Mouse (Mus musculus) stomach, postnatal 0 days (tissue): ENCODE measurements at regions not wholly inside any gene's neighbourhood (a gene's known extent, or its start where the extent isn't known, plus 50 kb on each side); places are given as distances from the start of the nearest gene placed in this dataset.

ENCODE experiments used
- ATAC-seq: fragments of 200-750 bp; cut with Nextera tagmentation; 2 replicates; pipeline ENCODE4 v1.8.0; 2017; ENCODE audit not compliant: low FRiP score, low TSS enrichment
- DNase-seq: peaks from one replicate; pipeline ENCODE4 v3.0.0-alpha.2; 2016; ENCODE audit warnings: low spot score
- H3K27ac ChIP-seq: fragments of 300-500 bp; sonication (generic); replicated peaks from 2 replicates; pipeline ENCODE4 v1.5.1; 2014; ENCODE audit warnings: mild to moderate bottlenecking, control low read depth
- H3K27me3 ChIP-seq: fragments of 300-500 bp; sonication (generic); 2 replicates; pipeline ENCODE4 v1.6.1; 2014; ENCODE audit warnings: low read length; ENCODE audit not compliant: control insufficient read depth, insufficient read depth
- H3K36me3 ChIP-seq: fragments of 300-500 bp; sonication (generic); 2 replicates; pipeline ENCODE4 v1.6.1; 2014; ENCODE audit warnings: low read length, mixed read lengths; ENCODE audit not compliant: control insufficient read depth, insufficient read depth
- H3K4me1 ChIP-seq: fragments of 300-500 bp; sonication (generic); replicated peaks from 2 replicates; pipeline ENCODE4 v1.6.1; 2014; ENCODE audit warnings: antibody characterized with exemption; ENCODE audit not compliant: control insufficient read depth, insufficient read depth
- H3K4me2 ChIP-seq: fragments of 300-500 bp; sonication (generic); replicated peaks from 2 replicates; pipeline ENCODE4 v1.6.1; 2014; ENCODE audit warnings: low read depth, mild to moderate bottlenecking, control low read depth, moderate library complexity
- H3K4me3 ChIP-seq: fragments of 300-500 bp; sonication (generic); 2 replicates; pipeline ENCODE4 v1.5.1; 2014; ENCODE audit warnings: low read depth, low read length, control low read depth
- H3K9ac ChIP-seq: fragments of 300-500 bp; sonication (generic); 2 replicates; pipeline ENCODE4 v1.6.1; 2014; ENCODE audit warnings: mild to moderate bottlenecking, low read length, control low read depth, mixed read lengths
- H3K9me3 ChIP-seq: fragments of 300-500 bp; sonication (generic); 2 replicates; pipeline ENCODE4 v1.6.1; 2016; ENCODE audit warnings: low read length; ENCODE audit not compliant: control insufficient read depth
- CTCF ChIP-seq: IDR thresholded peaks from 2 replicates; pipeline ENCODE4 v1.5.1; 2016; ENCODE audit warnings: antibody characterized with exemption, low read depth, mild to moderate bottlenecking, moderate library complexity
- EP300 ChIP-seq: optimal IDR thresholded peaks from 2 replicates; pipeline ENCODE3; 2016; ENCODE audit warnings: antibody characterized with exemption
- WGBS: fragments of 180-500 bp; shearing (Covaris S2); extraction: QIAGEN DNeasy Blood & Tissue Kit; methylation state at CpG from one replicate; pipeline ENCODE4 v1.1.7; 2014; 5-methylcytosine and 5-hydroxymethylcytosine counted together

DNA sequence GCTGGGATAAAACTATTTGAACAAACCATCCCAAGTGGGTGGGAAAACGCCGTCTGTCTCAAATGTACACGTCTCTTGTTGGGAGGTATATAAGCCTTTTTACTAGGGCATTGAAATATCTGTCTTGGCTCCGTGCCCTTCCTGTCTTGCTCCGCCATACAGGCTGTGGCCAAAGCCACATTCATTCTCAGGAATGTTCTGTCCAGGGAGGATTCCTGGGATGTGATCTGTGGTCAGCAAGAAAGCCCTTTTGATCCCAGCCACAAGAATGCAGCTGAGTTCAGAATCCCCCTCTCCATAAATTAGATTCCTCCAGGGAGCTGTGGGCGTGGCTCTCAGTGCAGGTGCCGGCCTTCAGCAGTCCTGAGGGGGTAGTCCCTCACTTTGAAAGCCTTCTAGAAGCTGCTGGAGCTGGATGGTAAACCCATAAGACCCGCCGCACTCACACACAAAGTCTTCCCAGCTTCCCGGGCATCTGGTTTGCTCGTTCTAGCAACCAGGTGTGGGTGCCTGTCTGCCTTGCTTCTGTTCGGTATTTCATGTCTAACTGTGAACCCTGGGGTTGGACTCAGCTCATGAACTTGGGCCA lies 125.6 kb upstream of the Cdkn3 start:
- WGBS, result 52% methylated on average over 12 of the region's 12 CpGs
- no peak for TF ChIP-seq EP300
- TF ChIP-seq CTCF, result no peak
- no peak for ATAC-seq
- no peak overlapping the region for H3K27ac ChIP-seq
- H3K27me3 ChIP-seq, result no peaks in the 10 kb centered on the region
- H3K4me3 ChIP-seq, result no peak overlapping the region
- H3K9me3 ChIP-seq, result no peaks in the 10 kb centered on the region
- H3K4me1 ChIP-seq, result no peaks in the 10 kb centered on the region
- no peak overlapping the region for H3K9ac ChIP-seq
- no peak overlapping the region for H3K4me2 ChIP-seq
- H3K36me3 ChIP-seq, result no peaks in the 10 kb centered on the region
- no peak for DNase-seq

DNA sequence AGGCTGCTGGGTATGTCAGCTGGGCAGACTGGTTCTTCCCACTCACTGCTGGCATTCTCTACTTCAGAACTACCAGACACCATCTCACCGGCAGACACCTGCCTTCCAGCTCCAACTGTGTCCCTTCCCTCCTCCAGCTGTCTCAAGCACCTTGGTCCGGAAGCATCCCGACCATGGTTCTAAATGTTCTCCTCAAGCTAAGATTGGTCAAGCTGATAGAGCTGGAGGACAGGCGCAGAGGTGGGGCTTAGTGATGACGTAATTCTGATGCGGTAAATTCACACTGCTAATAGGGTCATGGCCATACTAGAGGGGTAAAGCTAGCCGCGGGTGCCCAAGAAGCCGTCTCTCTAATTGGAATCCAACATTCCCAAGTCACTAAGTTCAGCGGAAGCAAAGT lies 126.1 kb upstream of the Cdkn3 start:
- H3K27me3 ChIP-seq, result no peaks in the 10 kb centered on the region
- DNase-seq (no peak), ATAC-seq (no peak)
- no peaks in the 10 kb centered on the region for H3K9me3 ChIP-seq
- no peaks in the 10 kb centered on the region for H3K36me3 ChIP-seq
- WGBS, result 77% methylated on average over 10 of the region's 10 CpGs
- no peak overlapping the region for H3K4me3 ChIP-seq
- no peaks in the 10 kb centered on the region for H3K4me1 ChIP-seq
- H3K27ac ChIP-seq, result no peak overlapping the region
- no peak overlapping the region for H3K9ac ChIP-seq
- H3K4me2 ChIP-seq, result no peak overlapping the region
- TF ChIP-seq EP300 (no peak), CTCF (no peak)

GRCm38 (mm10) chr14:46627690-46628089 lies 132.7 kb upstream of the Cdkn3 start:
- H3K4me2 ChIP-seq, result no peak overlapping the region
- H3K9ac ChIP-seq, result no peak overlapping the region
- no peaks in the 10 kb centered on the region for H3K9me3 ChIP-seq
- no peak overlapping the region for H3K4me3 ChIP-seq
- no peaks in the 10 kb centered on the region for H3K27me3 ChIP-seq
- ATAC-seq, result no peak
- no peaks in the 10 kb centered on the region for H3K36me3 ChIP-seq
- H3K4me1 ChIP-seq, result no peaks in the 10 kb centered on the region
- 94% methylated on average over 5 of the region's 5 CpGs for WGBS
- TF ChIP-seq EP300, result no peak
- no peak for TF ChIP-seq CTCF
- H3K27ac ChIP-seq, result no peak overlapping the region
- no peak for DNase-seq

DNA sequence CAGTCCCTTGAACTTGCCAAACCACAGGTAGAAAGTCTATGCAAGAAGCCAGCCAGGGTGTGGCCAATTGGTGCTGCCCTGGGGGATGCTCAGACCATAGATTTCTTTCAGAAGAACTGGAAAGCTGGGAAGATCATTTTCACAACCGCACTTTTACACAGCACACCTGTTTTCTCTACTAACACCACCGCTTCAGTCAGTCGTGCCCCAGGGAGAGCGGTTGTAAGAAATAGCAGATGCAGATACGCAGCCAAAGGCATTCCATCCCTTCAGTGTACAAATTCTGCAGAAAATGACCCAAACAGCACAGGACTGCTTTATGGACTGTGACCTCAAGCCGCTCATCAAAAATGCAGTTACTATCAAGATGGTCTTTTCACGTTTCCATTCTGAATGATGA lies 134.6 kb upstream of the Cdkn3 start:
- H3K4me3 ChIP-seq, result no peak overlapping the region
- H3K9me3 ChIP-seq, result no peaks in the 10 kb centered on the region
- WGBS, result 77% methylated on average over 7 of the region's 7 CpGs
- no peaks in the 10 kb centered on the region for H3K36me3 ChIP-seq
- H3K9ac ChIP-seq, result no peak overlapping the region
- ATAC-seq (no peak), DNase-seq (no peak)
- H3K27me3 ChIP-seq, result no peaks in the 10 kb centered on the region
- no peaks in the 10 kb centered on the region for H3K4me1 ChIP-seq
- H3K4me2 ChIP-seq, result no peak overlapping the region
- no peak for TF ChIP-seq EP300
- TF ChIP-seq CTCF, result no peak
- H3K27ac ChIP-seq, result no peak overlapping the region

DNA sequence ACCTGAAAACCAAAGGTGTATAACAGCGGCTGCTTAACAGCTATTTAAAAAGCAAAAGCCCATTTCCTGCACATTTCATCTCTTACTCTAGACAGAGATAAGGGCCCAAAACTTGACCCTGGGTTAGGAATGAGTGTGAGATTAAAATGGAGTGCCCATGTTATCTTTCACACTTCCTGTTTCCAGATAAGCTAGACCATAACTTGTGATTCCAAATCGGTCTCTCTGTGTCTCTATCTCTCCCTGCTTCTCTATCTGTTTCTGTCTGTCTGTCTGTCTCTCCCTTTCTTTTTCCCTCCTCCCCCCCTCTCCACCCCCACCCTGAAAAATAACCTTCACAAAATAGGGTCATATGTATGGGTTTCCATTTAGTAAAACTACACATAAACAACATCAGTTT lies 136.7 kb upstream of the Cdkn3 start:
- DNase-seq (no peak), ATAC-seq (no peak)
- Histone ChIP-seq H3K36me3 (no peaks in the 10 kb centered on the region), H3K4me2 (no peak overlapping the region), H3K4me1 (no peaks in the 10 kb centered on the region), H3K4me3 (no peak overlapping the region), H3K9ac (no peak overlapping the region), H3K27ac (no peak overlapping the region), H3K9me3 (no peaks in the 10 kb centered on the region), H3K27me3 (no peaks in the 10 kb centered on the region)
- no peak for TF ChIP-seq EP300
- no peak for TF ChIP-seq CTCF
- 43% methylated on average over 2 of the region's 2 CpGs for WGBS

DNA sequence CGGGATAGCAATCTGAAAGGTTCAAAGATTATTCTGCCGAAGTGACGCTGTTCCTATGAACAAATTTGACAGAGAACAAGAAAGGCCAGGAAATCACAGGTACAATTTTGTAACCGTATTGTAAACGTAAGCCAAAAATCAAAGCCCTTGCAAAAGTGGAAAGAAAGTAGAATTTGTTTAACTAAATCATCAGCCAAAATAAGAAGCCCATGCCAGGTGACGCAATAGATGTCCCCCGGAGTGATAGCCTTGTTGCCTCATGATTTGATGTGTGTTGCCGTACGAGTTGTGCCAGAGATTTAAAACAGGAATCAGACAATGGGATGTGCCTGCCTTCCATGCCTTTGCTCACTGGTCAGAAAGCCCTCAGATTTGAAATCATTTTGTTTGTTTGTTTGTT lies 144.3 kb upstream of the Cdkn3 start:
- no peak overlapping the region for H3K9ac ChIP-seq
- TF ChIP-seq EP300, result no peak
- no peak for TF ChIP-seq CTCF
- ATAC-seq (no peak), DNase-seq (no peak)
- H3K4me3 ChIP-seq, result no peak overlapping the region
- H3K4me2 ChIP-seq, result no peak overlapping the region
- H3K27me3 ChIP-seq, result no peaks in the 10 kb centered on the region
- H3K4me1 ChIP-seq, result no peaks in the 10 kb centered on the region
- no peak overlapping the region for H3K27ac ChIP-seq
- no peaks in the 10 kb centered on the region for H3K36me3 ChIP-seq
- 81% methylated on average over 9 of the region's 9 CpGs for WGBS
- H3K9me3 ChIP-seq, result no peaks in the 10 kb centered on the region
